Mouse (Mus musculus) skeletal muscle tissue, adult 2 months (tissue): Measurements from ENCODE around the gene Rabl3.
A peak's percentile ranks its signal among the peaks of the same experiment; 100 is the strongest.

ENCODE experiments used
- DNase-seq: peaks from one replicate; pipeline ENCODE4 v3.0.0-alpha.2; 2012; ENCODE audit warnings: low read depth, low spot score

Gene Rabl3

DNA sequence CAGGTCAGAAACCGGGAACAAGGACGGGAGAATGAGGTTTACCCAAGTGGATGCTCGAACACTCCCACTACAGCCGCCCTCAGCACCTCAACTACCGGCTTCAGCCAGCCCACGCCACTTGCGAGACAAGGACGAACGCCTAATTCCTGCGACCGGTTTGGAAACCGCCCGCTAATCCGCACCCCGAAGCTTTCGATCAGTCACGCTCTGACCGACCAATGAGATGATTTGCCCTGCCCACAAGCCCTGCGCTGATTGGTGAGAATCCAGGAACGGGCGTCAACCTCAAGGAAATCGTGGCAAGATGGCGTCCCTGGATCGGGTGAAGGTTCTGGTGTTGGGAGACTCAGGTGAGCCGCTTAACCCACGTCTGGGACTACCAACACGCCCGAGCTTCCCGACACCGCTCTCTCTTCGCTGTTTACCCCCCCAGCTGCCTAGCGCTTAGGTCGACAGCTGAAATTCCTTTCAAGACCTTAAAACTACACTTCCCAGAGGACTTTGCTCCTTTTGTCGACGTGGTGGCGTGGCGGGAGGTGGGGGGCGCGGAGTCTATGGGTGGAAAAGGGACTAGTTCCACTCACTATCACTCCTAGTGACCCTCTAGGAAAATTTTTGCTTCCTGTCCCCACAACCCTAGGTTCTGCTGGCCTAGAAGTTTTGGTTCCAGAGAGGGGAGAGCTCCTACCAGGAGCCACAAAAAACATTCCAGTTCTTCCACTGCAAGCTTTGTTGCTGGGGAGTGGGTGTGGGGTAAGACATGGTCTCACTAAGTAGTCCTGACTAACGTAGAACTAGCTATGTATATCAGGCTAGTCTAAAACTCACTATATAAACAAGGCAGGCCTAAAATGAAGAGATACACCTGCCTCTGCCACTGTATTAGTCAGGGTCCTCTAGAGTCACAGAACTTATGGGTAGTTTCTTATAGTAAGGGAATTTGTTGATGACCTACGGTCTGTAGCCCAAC is at the start of gene Rabl3, which contains the start of gene Gtf2e1:
Gene Rabl3 (plus strand): TSS at position 275 of the 970 bp plus-strand sequence.
Gene Gtf2e1 (minus strand): TSS at position 179 of the 970 bp plus-strand sequence.
- DNase-seq = peak; percentile 98

DNA sequence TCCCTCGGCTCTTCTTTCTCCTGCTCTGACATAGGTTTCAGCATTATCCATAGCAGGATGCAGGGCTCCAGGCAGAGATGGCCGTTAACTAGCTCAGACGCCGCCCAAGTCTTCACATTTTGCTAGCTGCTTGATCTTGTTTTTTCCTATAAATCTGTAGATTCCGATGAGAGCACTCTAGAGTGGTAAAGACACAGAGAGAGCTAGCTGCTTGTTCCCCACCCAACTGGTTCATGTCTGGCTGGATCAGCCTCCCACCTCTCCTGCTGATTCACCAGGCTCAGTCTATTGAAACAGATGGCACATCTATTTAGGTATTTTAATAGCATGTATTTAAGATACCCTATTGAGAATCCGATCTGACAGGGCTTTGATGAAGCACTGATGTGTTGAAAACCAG is 44.7 kb upstream of the Rabl3 start:
- no peak for DNase-seq

- DNase-seq = no peak
These were observed 41.1 kb upstream of the Rabl3 start for GRCm38 (mm10) chr16:37498581-37498980.

DNA sequence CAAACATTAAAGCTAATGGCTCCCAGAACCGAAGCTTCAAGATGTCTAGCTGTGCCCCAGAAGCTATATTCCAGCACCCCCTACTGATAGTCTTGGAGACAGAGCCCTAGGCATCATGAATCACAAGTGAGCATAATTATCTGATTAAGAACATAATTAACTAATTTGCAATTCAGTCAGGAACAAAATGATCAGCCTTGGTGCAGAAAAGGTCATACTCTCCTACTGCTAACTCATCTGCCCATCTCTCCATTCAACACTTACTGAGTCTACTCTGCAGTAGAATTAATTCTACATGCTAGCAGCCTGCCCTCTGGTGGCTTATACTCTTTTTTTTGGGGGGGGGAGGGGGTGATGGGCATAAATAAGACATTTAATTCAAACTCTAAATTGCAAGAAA is 35.2 kb upstream of the Rabl3 start:
- DNase-seq = no peak

GRCm38 (mm10) chr16:37506751-37507150 is 32.9 kb upstream of the Rabl3 start:
- no peak for DNase-seq

- no peak for DNase-seq
These were observed 28.2 kb upstream of the Rabl3 start for GRCm38 (mm10) chr16:37511489-37511888.

GRCm38 (mm10) chr16:37514644-37515043 is 25.0 kb upstream of the Rabl3 start:
- DNase-seq = no peak

- no peak for DNase-seq
These were observed 23.2 kb upstream of the Rabl3 start for GRCm38 (mm10) chr16:37516376-37516993.

DNA sequence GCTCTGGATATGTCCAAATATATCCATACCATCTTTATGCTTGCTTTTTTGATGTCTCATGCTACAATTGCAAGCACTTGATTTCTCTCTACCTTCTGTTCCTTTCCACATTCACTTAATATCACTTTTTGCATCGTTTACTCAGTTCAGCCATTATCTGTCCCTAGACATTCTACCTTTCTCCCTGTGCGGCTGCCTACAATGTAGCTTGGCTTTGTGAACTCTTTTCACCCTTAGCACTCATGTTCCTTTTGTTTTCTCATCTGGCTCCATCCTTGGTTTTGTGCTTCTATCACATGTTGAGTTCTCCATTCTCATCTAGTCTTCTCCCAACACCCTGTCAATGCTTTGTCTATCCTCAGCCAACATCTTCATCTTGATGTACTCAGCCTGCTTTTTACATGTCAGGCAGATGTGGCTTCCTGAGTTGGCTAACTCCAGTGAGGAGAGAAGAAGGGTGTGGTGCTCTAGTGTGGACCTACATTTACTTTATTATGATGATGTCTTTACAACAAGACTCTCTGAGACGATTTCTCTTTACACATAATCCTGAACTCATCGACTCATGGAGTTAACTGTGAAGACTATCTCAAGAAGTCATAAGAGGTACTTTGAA is 22.0 kb upstream of the Rabl3 start:
- DNase-seq = no peak

- no peak for DNase-seq
These were observed 21.0 kb upstream of the Rabl3 start for GRCm38 (mm10) chr16:37518662-37519061.

DNA sequence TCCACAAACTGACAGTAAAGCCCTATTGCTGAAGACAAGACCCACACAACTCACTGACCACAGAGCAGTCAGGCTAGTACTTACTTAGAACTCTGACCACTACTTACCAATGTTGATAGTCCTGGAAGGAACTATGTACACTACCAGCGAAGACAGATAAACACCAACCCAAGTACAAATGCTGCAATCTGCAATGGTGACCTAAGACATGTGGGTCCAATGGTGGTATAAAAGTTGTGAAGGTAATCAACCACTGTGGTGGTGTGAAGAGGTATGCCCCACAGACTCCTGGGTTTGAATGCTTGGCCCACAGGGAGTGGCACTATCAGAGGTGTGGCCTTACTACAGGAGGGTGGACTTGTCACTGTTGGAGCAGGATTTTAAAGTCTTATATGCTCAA is 20.0 kb upstream of the Rabl3 start:
- no peak for DNase-seq

DNA sequence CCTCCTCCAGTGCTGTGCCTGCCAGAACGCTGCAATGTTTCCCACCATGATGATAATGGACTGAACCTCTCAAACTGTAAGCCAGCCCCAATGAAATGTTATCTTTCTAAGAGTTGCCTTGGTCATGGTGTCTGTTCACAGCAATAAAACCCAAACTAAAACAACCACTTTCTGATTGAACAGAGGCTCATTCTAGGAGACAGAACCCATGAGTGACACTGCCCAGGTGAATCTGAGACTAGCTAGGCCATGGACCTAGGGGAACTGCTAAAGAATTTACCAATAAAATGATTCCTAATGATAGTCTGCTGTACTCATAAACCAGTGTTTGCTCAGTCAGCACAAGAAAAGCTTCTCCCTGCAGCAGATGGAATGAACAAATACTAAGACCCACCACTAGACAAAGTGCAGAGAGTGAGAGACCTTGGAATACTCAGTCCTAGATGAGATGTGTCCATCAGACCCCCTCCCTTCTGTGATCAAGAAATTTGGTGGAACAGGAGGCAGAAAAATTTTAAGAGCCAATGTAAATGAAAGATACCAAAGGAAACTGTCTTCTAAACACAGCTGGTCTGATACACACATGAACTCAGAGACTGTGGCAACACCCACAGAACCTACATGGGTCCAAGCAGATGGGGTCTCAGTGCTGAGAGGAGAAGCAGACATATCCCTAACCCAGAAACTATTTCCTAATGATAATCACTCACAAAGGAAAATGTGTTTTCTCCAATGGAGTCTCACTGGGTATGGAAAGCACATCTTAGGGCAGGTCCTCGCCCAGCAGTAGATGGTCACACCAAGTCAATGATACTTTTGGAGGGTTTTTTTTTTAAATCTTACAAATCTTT is 19.3 kb upstream of the Rabl3 start:
- DNase-seq = no peak

DNA sequence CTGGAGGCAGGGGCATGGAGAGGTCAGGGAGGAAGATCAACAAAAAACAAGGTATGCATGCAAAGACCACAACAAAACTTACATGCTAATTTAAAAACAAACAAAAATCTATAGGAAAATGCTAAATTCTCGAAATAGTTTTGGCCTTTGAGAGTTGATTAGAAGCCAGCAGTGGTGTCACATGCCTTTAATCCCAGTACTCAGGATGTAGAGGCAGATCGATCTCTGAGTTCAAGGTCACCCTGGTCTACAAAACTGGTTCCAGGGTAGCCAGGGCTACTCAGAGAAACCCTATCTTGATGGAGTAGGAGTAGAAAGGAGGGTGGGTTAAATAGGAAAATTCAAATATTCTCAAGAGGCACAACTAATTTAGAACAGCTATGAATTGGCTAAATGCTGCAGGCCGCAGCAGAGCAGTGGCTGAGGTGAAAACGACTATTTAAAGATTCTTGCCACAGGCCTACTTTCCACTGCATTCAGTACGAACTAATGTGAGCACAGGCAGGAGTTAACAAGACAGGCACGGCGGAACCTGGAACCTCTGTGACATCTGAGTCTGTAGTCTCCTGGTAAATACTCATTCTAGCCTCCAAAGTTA is 17.5 kb upstream of the Rabl3 start:
- DNase-seq = no peak

GRCm38 (mm10) chr16:37525121-37525520 is 14.6 kb upstream of the Rabl3 start:
- DNase-seq = no peak

GRCm38 (mm10) chr16:37526688-37527223 is 12.9 kb upstream of the Rabl3 start:
- DNase-seq = no peak

- no peak for DNase-seq
These were observed 9.5 kb upstream of the Rabl3 start for GRCm38 (mm10) chr16:37530170-37530569.

GRCm38 (mm10) chr16:37532046-37532445 is 7.6 kb upstream of the Rabl3 start:
- no peak for DNase-seq

GRCm38 (mm10) chr16:37533369-37534068 is 6.2 kb upstream of the Rabl3 start:
- DNase-seq = no peak

DNA sequence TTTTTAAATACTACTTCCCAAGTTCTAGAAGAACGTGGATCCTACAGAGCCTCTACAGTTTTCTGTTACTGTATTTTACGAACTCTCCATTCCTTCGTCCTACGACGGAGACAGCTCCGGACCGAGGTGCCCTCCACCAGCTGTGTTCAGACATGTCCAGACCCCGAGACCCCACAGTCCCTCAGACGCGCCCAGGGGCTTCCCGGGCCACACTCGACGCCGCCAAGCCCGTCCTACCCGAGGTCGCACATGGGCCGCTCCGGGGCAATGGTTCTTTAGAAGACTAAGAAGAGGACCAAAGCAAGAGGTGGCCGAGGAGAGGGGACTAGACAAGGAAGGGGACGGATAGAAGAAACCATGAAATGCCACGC is 460 bp upstream of the Rabl3 start:
- no peak for DNase-seq

- peak; percentile 73 for DNase-seq
These were observed 1.1 kb downstream of the Rabl3 start for GRCm38 (mm10) chr16:37540776-37541175.
